Mouse (Mus musculus) spleen, adult 2 months (tissue): ENCODE data around the gene Elp6. TPM values are rescaled to one million over a fixed set of nuclear protein-coding genes. Genes with fewer than 3 reads are reported as not detected.

Source experiments
- DNase-seq, 2 experiments: peaks; one replicate each; pipeline versions ENCODE4 v3.0.0 to v3.0.0-alpha.2; 2012 to 2021; ENCODE audit warnings: low spot score in 2 of 2, low read depth in 1 of 2
- H3K27ac ChIP-seq: fragments of 200-500 bp; 2 replicates; pipeline ENCODE4 v1.5.1; 2012; ENCODE audit warnings: low read length, inconsistent platforms; ENCODE audit not compliant: insufficient read depth
- H3K27me3 ChIP-seq: fragments of 200-500 bp; 2 replicates; pipeline ENCODE4 v1.6.1; 2012; ENCODE audit warnings: mild to moderate bottlenecking, moderate library complexity, low read length, inconsistent platforms; ENCODE audit not compliant: control insufficient read depth, insufficient read depth
- H3K36me3 ChIP-seq: fragments of 200-500 bp; 2 replicates; pipeline ENCODE4 v1.6.1; 2012; ENCODE audit warnings: mild to moderate bottlenecking, low read length, inconsistent platforms; ENCODE audit not compliant: control insufficient read depth, insufficient read depth
- H3K4me1 ChIP-seq: fragments of 200-500 bp; 2 replicates; pipeline ENCODE4 v1.6.1; 2011; ENCODE audit warnings: inconsistent platforms; ENCODE audit not compliant: control insufficient read depth, insufficient read depth, insufficient read length
- H3K4me3 ChIP-seq: fragments of 200-500 bp; 2 replicates; pipeline ENCODE4 v1.5.1; 2011; ENCODE audit warnings: mild to moderate bottlenecking, inconsistent platforms; ENCODE audit not compliant: insufficient read depth, insufficient read length; ENCODE audit errors: extremely low read depth
- CTCF ChIP-seq: fragments of 200-500 bp; IDR thresholded peaks from 2 replicates; pipeline ENCODE4 v1.5.1; 2011; ENCODE audit warnings: mild to moderate bottlenecking, inconsistent platforms; ENCODE audit not compliant: insufficient read depth, insufficient read length, insufficient replicate concordance; ENCODE audit errors: extremely low read depth
- POLR2A ChIP-seq: fragments of 200-500 bp; IDR thresholded peaks from 2 replicates; pipeline ENCODE4 v1.6.1; 2011; ENCODE audit warnings: low read depth, low read length, inconsistent platforms
- WGBS: fragments of 180-500 bp; shearing (Covaris S2); methylation state at CpG from one replicate; pipeline ENCODE4 v1.1.7; 2018; 5-methylcytosine and 5-hydroxymethylcytosine counted together
- polyA plus RNA-seq: library from polyadenylated mRNA; depleted of rRNA; stranded (reverse); fragments of >200 nt; gene quantifications from 2 replicates; pipeline ENCODE4 v1.2.3, GENCODE M21; 2012

Elp6 gene
- polyA plus RNA-seq, 1 experiment: 8.0 TPM

- TF ChIP-seq CTCF (no peak), POLR2A (no peak)
- no peaks in the 10 kb centered on the region for H3K4me1 ChIP-seq
- H3K27ac ChIP-seq: no peak overlapping the region
- peaks cover 18% of the 10 kb centered on the region for H3K36me3 ChIP-seq
- 96% methylated on average over 8 of the region's 8 CpGs for WGBS
- H3K27me3 ChIP-seq: no peaks in the 10 kb centered on the region
- DNase-seq: no peak
- no peak overlapping the region for H3K4me3 ChIP-seq
Measured at GRCm38 (mm10) chr9:110315904-110316303, 10.9 kb downstream of the Elp6 start.

- Histone ChIP-seq H3K4me3 (no peak overlapping the region), H3K27ac (no peak overlapping the region), H3K36me3 (peaks cover 15% of the 10 kb centered on the region), H3K27me3 (no peaks in the 10 kb centered on the region), H3K4me1 (no peaks in the 10 kb centered on the region)
- TF ChIP-seq CTCF (no peak), POLR2A (no peak)
- no peak for DNase-seq
- WGBS: 91% methylated on average over 8 of the region's 8 CpGs
Measured at GRCm38 (mm10) chr9:110316503-110316902, 11.5 kb downstream of the Elp6 start.

GRCm38 (mm10) chr9:110320769-110321168 lies 15.8 kb downstream of the Elp6 start:
- TF ChIP-seq POLR2A (no peak), CTCF (no peak)
- peaks cover 7% of the 10 kb centered on the region for H3K36me3 ChIP-seq
- no peaks in the 10 kb centered on the region for H3K27me3 ChIP-seq
- WGBS: 87% methylated on average over 10 of the region's 10 CpGs
- DNase-seq: no peak
- H3K4me1 ChIP-seq: no peaks in the 10 kb centered on the region
- no peak overlapping the region for H3K4me3 ChIP-seq
- no peak overlapping the region for H3K27ac ChIP-seq

GRCm38 (mm10) chr9:110322972-110323371 lies 18.0 kb downstream of the Elp6 start:
- Histone ChIP-seq H3K27ac (no peak overlapping the region), H3K4me3 (no peak overlapping the region), H3K4me1 (no peaks in the 10 kb centered on the region), H3K27me3 (no peaks in the 10 kb centered on the region), H3K36me3 (peaks cover 1% of the 10 kb centered on the region)
- DNase-seq: no peak
- no peak for TF ChIP-seq POLR2A
- no peak for TF ChIP-seq CTCF

- whole genome bisulfite sequencing: 97% methylated on average over 1 of the region's 1 CpGs
- TF ChIP-seq CTCF (no peak), POLR2A (no peak)
- no peak overlapping the region for H3K4me3 ChIP-seq
Measured at GRCm38 (mm10) chr9:110324181-110324580, 19.2 kb downstream of the Elp6 start.

GRCm38 (mm10) chr9:110328178-110328577 lies 23.2 kb downstream of the Elp6 start:
- H3K4me3 ChIP-seq: no peak overlapping the region
- 77% methylated on average over 2 of the region's 2 CpGs for WGBS
- TF ChIP-seq POLR2A: no peak
- no peaks in the 10 kb centered on the region for H3K36me3 ChIP-seq
- no peak overlapping the region for H3K27ac ChIP-seq
- peaks cover 16% of the 10 kb centered on the region for H3K4me1 ChIP-seq
- no peak for DNase-seq
- H3K27me3 ChIP-seq: no peaks in the 10 kb centered on the region

More at GRCm38 (mm10) chr9:110324181-110324580, 19.2 kb downstream of the Elp6 start:
- no peak for DNase-seq
- Histone ChIP-seq H3K4me1 (peaks cover 4% of the 10 kb centered on the region; the same call in 1 of the 2 replicates), H3K27me3 (no peaks in the 10 kb centered on the region), H3K36me3 (peaks cover 1% of the 10 kb centered on the region), H3K27ac (no peak overlapping the region)

- TF ChIP-seq CTCF: no peak
- no peak for TF ChIP-seq POLR2A
- Histone ChIP-seq H3K4me1 (peaks cover 16% of the 10 kb centered on the region), H3K27ac (peak overlapping the region; percentile 78), H3K36me3 (no peaks in the 10 kb centered on the region), H3K4me3 (no peak overlapping the region), H3K27me3 (no peaks in the 10 kb centered on the region)
- no peak for DNase-seq
- WGBS: 19% methylated on average over 5 of the region's 5 CpGs
Measured at GRCm38 (mm10) chr9:110328946-110329630, 24.1 kb downstream of the Elp6 start.
